Mouse (Mus musculus) right cerebral cortex, postnatal 25 days (tissue): ENCODE measurements at regions not wholly inside any gene's neighbourhood (a gene's known extent, or its start where the extent isn't known, plus 50 kb on each side); places are given as distances from the start of the nearest gene placed in this dataset.

Experiments
- DNase-seq: peaks from one replicate; pipeline ENCODE4 v3.0.0; 2022

GRCm38 (mm10) chr11:45670156-45670830, 181.6 kb upstream of the Clint1 start:
- DNase-seq = no peak

GRCm38 (mm10) chr11:45678666-45679292, 173.1 kb upstream of the Clint1 start:
- peak; percentile 57 for DNase-seq

DNA sequence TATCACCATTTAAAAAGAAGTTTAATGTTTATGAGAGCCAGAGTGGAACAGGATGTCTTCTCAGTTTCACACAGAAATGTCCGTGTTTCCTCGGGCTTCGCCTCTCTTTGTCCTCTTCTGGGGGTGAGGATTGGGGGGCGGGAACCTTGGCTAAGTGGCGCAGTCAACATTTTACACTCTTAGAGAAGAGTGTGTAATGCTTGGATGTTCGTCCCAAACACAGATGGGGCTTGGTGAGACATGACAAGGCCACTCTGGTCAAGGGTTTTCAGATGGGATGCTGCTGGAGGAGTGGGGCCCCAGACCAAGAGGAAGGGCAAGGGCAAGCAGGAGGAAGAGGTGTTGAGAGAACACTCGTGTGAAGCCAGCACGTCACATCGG, 172.6 kb upstream of the Clint1 start:
- no peak for DNase-seq

- DNase-seq = no peak
Measured at GRCm38 (mm10) chr11:45685571-45685970, 166.3 kb upstream of the Clint1 start.

- no peak for DNase-seq
Measured at GRCm38 (mm10) chr11:45693206-45693605, 158.6 kb upstream of the Clint1 start.

DNA sequence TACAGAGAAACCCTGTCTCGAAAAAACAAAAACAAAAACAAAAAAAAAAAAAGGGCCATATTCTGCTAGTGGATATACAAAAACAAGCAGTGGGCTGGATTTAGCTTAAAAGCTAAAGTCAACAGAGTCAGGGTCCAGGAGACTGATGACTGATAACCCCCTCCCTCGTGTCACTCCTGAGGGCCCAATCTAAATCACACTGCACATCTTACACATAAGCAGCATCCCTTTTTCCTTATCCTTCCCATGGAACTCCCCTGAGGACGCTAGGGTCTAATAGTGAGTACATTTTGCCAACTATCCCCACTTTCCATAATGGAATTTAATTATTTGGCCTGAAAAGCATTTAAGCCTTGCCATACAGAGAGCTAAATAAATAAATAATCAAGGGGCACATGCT, 150.3 kb upstream of the Clint1 start:
- no peak for DNase-seq

DNA sequence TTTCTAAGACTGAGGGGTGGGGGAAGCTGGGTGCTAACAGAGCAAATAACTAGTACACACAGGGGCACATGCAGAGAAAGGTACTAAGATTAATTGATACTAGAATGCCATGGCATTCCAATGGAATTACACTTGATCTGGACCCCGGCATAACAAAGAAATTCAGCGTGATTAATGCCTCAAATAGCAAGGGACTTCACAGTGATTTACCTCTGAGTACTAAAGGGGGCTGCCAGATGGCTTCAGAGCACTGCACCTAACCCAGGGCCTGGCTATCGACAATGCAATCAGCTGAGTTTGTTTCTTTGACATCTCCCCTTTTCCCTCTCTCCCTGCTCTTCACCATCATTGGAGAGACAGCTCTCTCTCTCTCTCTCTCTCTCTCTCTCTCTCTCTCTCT, 148.9 kb upstream of the Clint1 start:
- no peak for DNase-seq

GRCm38 (mm10) chr11:45704411-45704810, 147.4 kb upstream of the Clint1 start:
- no peak for DNase-seq

- DNase-seq = no peak
Measured at GRCm38 (mm10) chr11:45718630-45719029, 133.2 kb upstream of the Clint1 start.

DNA sequence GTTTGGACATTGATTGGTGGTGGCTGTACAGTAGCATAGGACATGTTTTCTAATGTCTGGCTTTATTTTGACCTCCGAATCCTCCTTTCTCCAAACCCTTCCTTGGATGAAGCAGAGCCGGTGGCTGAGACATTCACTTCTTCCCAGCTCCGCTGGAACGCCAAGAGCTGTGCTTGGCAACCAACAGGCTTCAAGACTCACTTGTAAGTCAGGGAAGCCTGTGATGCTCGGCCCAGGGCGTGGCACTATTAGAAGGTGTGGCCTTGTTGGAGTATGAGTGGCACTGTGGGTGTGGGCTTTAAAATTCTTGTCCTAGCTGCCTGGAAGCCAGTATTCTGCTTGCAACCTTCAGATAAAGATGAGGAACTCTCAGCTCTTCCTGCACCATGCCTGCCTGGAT, 132.0 kb upstream of the Clint1 start:
- no peak for DNase-seq

DNA sequence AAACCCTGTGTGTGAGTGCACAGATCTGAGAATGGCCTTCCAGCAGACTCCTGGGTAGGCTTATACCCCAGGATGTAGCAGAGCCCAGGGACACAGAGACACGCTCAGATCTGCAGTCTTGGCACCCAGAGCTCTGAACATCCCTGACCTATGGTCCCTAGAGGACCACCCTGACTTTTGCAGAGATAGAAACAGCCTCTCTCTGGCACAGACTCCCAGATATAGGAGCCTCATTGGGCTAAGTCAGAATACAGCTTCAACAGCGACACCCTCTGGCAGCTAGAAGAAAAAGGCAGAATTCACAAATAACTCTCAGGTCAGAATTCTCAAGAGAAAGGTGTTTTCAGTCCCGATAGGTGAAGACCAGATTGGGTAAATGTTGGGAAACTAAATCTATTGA, 115.3 kb upstream of the Clint1 start:
- no peak for DNase-seq

- no peak for DNase-seq
Measured at GRCm38 (mm10) chr11:45738331-45738730, 113.5 kb upstream of the Clint1 start.

GRCm38 (mm10) chr11:45745941-45746340, 105.9 kb upstream of the Clint1 start:
- no peak for DNase-seq

GRCm38 (mm10) chr11:45750249-45750648, 101.6 kb upstream of the Clint1 start:
- DNase-seq = no peak

GRCm38 (mm10) chr11:45752237-45752636, 99.6 kb upstream of the Clint1 start:
- no peak for DNase-seq

GRCm38 (mm10) chr11:45752791-45753190, 99.1 kb upstream of the Clint1 start:
- no peak for DNase-seq

DNA sequence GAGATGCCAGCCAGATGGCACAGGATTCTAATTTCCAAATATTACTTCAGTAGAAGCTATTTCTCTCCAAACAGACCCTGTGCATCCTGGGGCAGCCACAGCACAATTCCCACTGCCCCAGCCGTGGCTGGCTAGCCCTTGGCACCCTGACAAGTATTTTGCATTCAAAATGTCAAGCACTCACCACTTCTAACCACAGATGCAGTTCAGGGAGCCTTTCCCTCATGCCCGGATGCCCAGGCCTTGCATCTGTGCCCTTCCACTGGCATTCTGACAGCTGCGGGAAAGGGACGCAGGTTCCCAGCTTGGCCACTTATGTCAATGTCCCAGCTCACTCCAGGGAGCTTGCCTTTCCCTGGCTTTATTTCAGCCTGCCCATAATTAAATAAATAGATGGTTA, 84.8 kb upstream of the Clint1 start:
- DNase-seq = no peak

DNA sequence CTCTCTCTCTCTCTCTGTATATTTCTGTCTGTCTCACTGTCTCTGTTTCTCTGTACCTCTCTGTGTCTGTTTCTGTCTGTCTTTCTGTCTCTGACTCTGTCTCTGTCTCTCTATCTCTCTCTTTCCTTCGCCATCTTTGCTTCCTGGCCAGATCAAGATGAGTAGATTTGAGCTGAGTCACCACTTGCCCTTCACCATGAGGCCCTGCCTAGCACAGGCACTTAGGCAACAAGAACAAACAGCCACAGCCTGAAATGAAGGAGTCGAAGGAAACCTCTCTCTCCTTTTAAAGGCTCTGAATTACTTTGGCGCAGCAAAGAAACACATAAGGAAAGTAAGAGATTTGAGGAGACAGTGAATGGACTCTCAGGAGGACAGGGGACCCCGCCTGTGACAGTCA, 69.4 kb upstream of the Clint1 start:
- DNase-seq = no peak

GRCm38 (mm10) chr11:45785806-45786205, 66.0 kb upstream of the Clint1 start:
- DNase-seq = no peak

DNA sequence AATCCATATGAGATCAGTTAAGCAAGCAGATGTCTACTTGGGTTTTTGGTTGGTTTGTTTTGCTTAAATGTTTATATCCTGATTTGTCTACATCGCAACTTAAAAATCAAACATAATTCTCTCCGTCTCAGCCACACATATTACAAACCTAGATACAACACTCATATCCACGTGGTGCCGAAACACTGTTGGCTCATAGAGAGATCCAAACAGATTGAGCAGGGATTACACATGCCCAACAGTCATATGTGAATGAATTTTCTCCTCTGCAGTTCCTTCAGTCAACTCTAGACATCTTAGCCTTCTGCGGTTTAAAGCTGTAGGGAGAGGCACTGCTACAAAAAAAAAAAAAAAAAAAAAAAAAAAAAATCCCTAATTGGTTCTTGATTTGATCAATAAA, 64.4 kb upstream of the Clint1 start:
- DNase-seq = no peak

DNA sequence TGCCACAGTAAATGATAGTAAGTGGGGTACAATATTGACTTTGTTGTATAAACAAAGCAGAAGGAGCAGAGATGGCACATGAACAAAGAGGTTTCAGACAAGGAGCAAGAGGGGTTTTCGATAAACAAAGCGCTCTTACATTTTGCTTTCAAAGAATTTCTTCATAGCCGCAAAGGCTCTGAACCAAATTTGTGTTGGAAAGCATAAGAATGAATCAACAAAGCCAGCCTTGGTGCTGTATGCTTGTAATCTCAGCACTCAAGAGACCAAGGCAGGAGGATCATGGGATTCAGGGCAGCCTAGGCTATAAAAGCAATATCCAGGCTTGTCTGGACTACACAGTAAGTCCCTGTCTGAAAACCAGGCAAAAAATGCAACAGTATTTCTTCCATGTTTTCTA, 62.0 kb upstream of the Clint1 start:
- DNase-seq = no peak

GRCm38 (mm10) chr11:45790504-45790903, 61.3 kb upstream of the Clint1 start:
- DNase-seq = no peak

DNA sequence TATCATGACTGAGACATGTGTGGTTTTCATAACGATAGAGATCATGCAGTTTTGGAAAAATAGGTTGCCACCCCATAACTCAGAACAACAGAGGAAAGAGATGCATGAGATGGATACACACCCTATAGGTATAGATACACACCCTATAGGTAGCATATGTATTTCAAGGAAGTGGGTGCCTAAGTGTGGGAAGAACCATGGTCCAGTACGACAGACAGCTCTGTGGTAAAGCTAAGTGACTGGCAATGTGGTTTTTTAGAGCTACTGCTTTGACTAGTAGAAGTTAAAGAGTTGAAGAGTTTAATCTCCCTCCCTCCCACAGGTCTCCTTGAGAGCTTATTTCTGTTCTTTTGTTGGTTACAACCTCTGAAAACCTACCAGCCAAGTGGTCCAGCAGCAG, 60.2 kb upstream of the Clint1 start:
- DNase-seq = no peak

DNA sequence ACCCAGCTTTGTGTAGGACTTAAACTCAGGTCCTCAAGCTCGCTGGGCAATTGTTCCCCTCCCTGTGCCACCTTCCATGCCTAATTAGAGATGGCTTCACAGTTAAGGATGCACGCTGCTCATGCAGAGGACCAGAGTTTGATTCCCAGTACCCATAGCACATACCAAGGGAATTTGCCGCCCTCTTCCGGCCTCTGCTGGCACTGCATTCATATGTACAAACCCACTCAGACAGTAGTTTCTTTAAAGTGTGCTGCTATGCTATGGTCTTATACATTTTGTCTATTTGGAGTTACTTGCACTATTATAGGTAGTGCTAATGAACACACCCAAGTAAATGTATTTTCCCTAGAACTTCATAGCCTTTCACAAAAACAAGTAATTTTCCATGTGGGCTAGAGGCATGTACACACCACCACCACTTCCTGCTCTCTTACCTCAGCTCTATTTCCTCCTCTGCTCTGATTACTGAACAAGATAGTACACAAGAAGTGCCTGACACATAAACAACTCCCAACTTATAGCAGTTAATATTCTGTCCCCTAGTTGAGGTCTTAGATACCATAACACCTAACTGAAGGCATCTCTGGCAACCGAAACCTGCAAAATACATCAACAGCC, 57.4 kb upstream of the Clint1 start:
- DNase-seq = no peak

DNA sequence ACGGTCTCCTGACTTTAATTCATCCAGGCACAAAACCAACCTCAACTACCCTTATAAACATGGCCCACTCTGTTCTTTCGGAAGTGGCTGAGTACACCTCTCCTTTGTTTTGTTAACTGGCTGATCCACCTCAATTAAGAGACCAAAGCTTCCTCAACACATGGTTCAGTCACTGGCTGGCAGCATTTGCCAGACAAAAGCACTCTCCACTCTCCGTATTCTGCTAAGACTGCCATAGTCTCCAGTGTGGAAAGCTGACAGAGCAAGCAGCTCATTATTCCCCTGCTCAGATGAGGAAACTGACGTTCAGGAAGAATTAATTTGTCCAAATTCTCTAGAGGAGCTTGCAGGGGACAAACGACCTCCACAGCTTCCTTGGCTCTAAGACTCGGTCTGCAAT, 56.5 kb upstream of the Clint1 start:
- DNase-seq = no peak
